Mouse (Mus musculus): ENCODE measurements around the gene Gm10842. TPM values are rescaled to one million over a fixed set of nuclear protein-coding genes. Genes with fewer than 3 reads are reported as not detected.

The Gm10842 gene
- polyA plus RNA-seq, 2 experiments = not detected

GRCm38 (mm10) chr11:105178516-105178915 is 31.8 kb downstream of the Gm10842 start, which contains the start of gene Tlk2:
Gene Tlk2 (plus strand): TSS chr11:105178807.
- 65% methylated on average over 2 of the region's 2 CpGs for WGBS (ENCODE audit: insufficient replicate concordance)
- no peak for DNase-seq (ENCODE audit: low read depth in 3 of 3, low spot score in 3 of 3)
- no peak for ATAC-seq (ENCODE audit: insufficient read depth)
- Histone ChIP-seq H3K4me3 (ENCODE audit: insufficient read depth in 1 of 2, low read depth in 2 of 2, low read length in 2 of 2) (peak within 1 kb of the TSS; percentile 78 to 84; a peak in 3 of 4 replicates), H3K4me1 (replicated peaks; ENCODE audit: control insufficient read depth in 2 of 2, insufficient read depth in 2 of 2, low read length in 1 of 2) (peaks cover 14 to 16% of the 10 kb centered on the region in 2 experiments), H3K9me3 (ENCODE audit: control insufficient read depth, low read length) (no peaks in the 10 kb centered on the region), H3K36me3 (replicated peaks; ENCODE audit: control insufficient read depth, insufficient read depth, low read depth) (no peaks in the 10 kb centered on the region; the same call in 1 of the 2 replicates), H3K27me3 (ENCODE audit: control insufficient read depth, insufficient read depth, low read length) (no peaks in the 10 kb centered on the region), H3K4me2 (ENCODE audit: low read depth) (peak within 1 kb of the TSS; percentile 83), H3K9ac (replicated peaks) (peak within 1 kb of the TSS; percentile 86), H3K27ac (peak within 1 kb of the TSS; percentile 56)
- TF ChIP-seq CTCF (IDR thresholded peaks at IDR 0.05; ENCODE audit: low read depth) (no peak), EP300 (IDR thresholded peaks at IDR 0.05; ENCODE audit: low read depth) (no peak)

GRCm38 (mm10) chr11:105179523-105179922 is 32.8 kb downstream of the Gm10842 start:
- ATAC-seq (ENCODE audit: insufficient read depth) = no peak
- peaks cover 4% of the 10 kb centered on the region for H3K36me3 ChIP-seq (replicated peaks; ENCODE audit: control insufficient read depth, insufficient read depth, low read depth)
- no peak for DNase-seq (ENCODE audit: low read depth in 3 of 3, low spot score in 3 of 3)
- H3K9ac ChIP-seq (replicated peaks) = peak overlapping the region; percentile 86
- no peak for TF ChIP-seq CTCF (IDR thresholded peaks at IDR 0.05; ENCODE audit: low read depth)
- no peak for TF ChIP-seq EP300 (IDR thresholded peaks at IDR 0.05; ENCODE audit: low read depth)
- peaks cover 14 to 16% of the 10 kb centered on the region in 2 experiments for H3K4me1 ChIP-seq (replicated peaks; ENCODE audit: control insufficient read depth in 2 of 2, insufficient read depth in 2 of 2, low read length in 1 of 2)
- H3K4me2 ChIP-seq (ENCODE audit: low read depth) = peak overlapping the region; percentile 83
- H3K4me3 ChIP-seq (ENCODE audit: insufficient read depth in 1 of 2, low read depth in 2 of 2, low read length in 2 of 2) = peak overlapping the region; percentile 78 to 84
- WGBS (ENCODE audit: insufficient replicate concordance) = 68% methylated on average over 4 of the region's 4 CpGs
- no peaks in the 10 kb centered on the region for H3K27me3 ChIP-seq (ENCODE audit: control insufficient read depth, insufficient read depth, low read length)
- peak overlapping the region; percentile 56 for H3K27ac ChIP-seq
- no peaks in the 10 kb centered on the region for H3K9me3 ChIP-seq (ENCODE audit: control insufficient read depth, low read length)

GRCm38 (mm10) chr11:105180471-105181091 is 33.9 kb downstream of the Gm10842 start:
- Histone ChIP-seq H3K9me3 (ENCODE audit: control insufficient read depth, low read length) (no peaks in the 10 kb centered on the region), H3K36me3 (replicated peaks; ENCODE audit: control insufficient read depth, insufficient read depth, low read depth) (peaks cover 10% of the 10 kb centered on the region), H3K4me1 (replicated peaks; ENCODE audit: control insufficient read depth in 2 of 2, insufficient read depth in 2 of 2, low read length in 1 of 2) (peaks cover 14 to 16% of the 10 kb centered on the region in 2 experiments), H3K27me3 (ENCODE audit: control insufficient read depth, insufficient read depth, low read length) (no peaks in the 10 kb centered on the region), H3K27ac (peak overlapping the region; percentile 82), H3K4me3 (ENCODE audit: insufficient read depth in 1 of 2, low read depth in 2 of 2, low read length in 2 of 2) (peak overlapping the region; percentile 78 to 84), H3K9ac (replicated peaks) (peak overlapping the region; percentile 86), H3K4me2 (ENCODE audit: low read depth) (peak overlapping the region; percentile 83)
- no peak for DNase-seq (ENCODE audit: low read depth in 3 of 3, low spot score in 3 of 3)
- peak; percentile 14 for ATAC-seq (ENCODE audit: insufficient read depth)
- TF ChIP-seq EP300 (IDR thresholded peaks at IDR 0.05; ENCODE audit: low read depth) (no peak), CTCF (IDR thresholded peaks at IDR 0.05; ENCODE audit: low read depth) (no peak)
- under 1% methylated on average over 35 of the region's 35 CpGs for WGBS (ENCODE audit: insufficient replicate concordance)

GRCm38 (mm10) chr11:105181126-105181637 is 34.5 kb downstream of the Gm10842 start:
- Histone ChIP-seq H3K4me3 (ENCODE audit: insufficient read depth in 1 of 2, low read depth in 2 of 2, low read length in 2 of 2) (peak overlapping the region; percentile 78 to 84), H3K4me2 (ENCODE audit: low read depth) (peak overlapping the region; percentile 83), H3K27ac (peak overlapping the region; percentile 82), H3K36me3 (replicated peaks; ENCODE audit: control insufficient read depth, insufficient read depth, low read depth) (peaks cover 10% of the 10 kb centered on the region), H3K4me1 (replicated peaks; ENCODE audit: control insufficient read depth in 2 of 2, insufficient read depth in 2 of 2, low read length in 1 of 2) (peaks cover 14 to 16% of the 10 kb centered on the region in 2 experiments), H3K9ac (replicated peaks) (peak overlapping the region; percentile 86), H3K9me3 (ENCODE audit: control insufficient read depth, low read length) (no peaks in the 10 kb centered on the region), H3K27me3 (ENCODE audit: control insufficient read depth, insufficient read depth, low read length) (no peaks in the 10 kb centered on the region)
- under 1% methylated on average over 58 of the region's 60 CpGs for WGBS (ENCODE audit: insufficient replicate concordance)
- no peak for TF ChIP-seq CTCF (IDR thresholded peaks at IDR 0.05; ENCODE audit: low read depth)
- TF ChIP-seq EP300 (IDR thresholded peaks at IDR 0.05; ENCODE audit: low read depth) = peak; percentile 33; the same call in 1 of the 2 replicates
- ATAC-seq (ENCODE audit: insufficient read depth) = peak; percentile 91
- peak; percentile 74 to 80 (median 79) for DNase-seq (ENCODE audit: low read depth in 3 of 3, low spot score in 3 of 3)

All from liver, embryonic 14.5 days (tissue).